Mouse (Mus musculus): ENCODE results near the gene Gnpnat1.

DNA sequence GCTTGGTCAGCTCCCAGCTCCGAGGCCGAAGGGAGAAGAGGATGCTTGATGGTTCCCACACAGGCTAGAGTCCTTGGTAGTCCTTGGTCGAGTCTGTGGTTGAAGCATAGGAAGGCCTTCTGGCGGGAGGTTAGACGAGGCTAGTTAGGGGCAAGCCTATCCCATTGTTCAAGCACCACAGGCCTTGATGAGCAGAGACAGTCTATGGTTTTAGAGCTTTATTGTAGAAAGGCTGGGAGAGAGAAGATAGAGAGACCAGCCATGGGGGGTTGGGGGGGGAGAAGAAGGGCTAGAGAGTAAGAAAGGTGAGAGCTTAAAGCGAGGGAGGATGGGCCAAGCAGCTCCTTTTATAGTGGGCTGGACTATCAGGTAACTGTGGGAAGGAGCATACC is 39.5 kb downstream of the Gnpnat1 start:
- TF ChIP-seq CTCF (IDR thresholded peaks at IDR 0.05; ENCODE audit: low read depth) (no peak), EP300 (IDR thresholded peaks at IDR 0.05; ENCODE audit: low read depth) (no peak)

Measured in liver, postnatal 0 days (tissue).